Mouse (Mus musculus) T-cell, adult 2 months (primary cell): ENCODE results near the gene Casd1.
"Not testable (repeated sequence)": the region's sequence is repeated elsewhere in the genome, so short reads cannot be mapped to it uniquely, and the experiment has no call there.

ENCODE experiments used
- DNase-seq: peaks from one replicate; pipeline ENCODE4 v3.0.0; 2022; ENCODE audit warnings: low spot score

Gene Casd1

DNA sequence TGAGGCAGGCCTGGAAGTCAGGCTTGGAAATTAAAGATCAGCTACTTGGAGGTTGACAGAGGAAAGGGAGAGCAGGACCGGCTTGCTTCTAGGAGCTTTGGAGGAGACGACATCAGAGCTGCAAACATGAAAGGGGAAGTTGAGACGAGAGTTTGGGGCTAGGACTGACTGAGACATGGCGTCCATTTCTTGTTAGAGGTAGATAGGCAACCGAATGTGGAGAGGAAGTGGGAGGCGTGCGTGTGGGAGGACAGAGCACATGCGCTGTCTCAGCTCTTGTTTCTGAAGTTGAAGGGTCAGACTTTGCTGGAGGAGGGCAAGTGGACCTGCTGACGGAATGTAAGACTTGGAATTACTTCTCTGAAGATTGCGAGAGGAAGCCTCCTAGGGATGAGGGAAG, 17.3 kb downstream of the Casd1 start:
- DNase-seq: no peak

DNA sequence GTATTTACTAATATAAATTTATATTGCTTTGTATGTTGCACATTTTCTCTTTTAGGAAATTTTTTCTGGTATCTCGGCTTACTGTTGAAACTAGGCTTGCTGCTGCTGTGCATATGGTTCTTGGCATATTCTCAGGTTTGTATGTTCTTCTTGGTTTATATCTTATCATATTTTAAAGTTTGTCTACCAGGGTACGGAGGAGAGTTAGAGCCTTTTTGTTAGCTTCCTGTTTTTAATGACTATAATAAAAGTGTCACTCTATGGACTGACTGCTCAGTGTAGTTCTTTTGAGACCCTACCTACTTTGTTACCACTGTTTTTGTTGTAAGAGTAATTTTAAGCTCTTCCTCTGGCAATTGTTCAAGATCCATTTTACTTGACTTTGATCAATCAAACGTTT, 30.8 kb downstream of the Casd1 start:
- no peak for DNase-seq

DNA sequence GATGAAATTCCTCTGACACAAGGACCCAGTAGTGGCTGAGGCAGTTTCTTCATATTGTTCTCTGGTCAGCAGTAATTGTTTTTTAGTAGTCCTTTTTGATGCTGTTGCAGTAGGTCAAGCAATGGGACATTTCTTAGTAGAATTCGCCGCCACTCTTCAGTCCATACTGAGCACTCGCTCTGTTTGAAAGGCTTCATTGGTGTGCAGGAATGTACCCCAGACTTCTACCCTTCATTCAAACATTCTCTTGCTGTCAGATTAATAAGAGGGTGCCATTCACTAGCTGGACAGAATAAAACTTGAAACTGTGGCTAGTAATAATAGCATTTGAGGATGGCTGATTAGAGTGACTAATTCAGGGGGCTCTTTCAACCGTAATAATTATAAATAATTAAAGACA, 32.5 kb downstream of the Casd1 start:
- no peak for DNase-seq

DNA sequence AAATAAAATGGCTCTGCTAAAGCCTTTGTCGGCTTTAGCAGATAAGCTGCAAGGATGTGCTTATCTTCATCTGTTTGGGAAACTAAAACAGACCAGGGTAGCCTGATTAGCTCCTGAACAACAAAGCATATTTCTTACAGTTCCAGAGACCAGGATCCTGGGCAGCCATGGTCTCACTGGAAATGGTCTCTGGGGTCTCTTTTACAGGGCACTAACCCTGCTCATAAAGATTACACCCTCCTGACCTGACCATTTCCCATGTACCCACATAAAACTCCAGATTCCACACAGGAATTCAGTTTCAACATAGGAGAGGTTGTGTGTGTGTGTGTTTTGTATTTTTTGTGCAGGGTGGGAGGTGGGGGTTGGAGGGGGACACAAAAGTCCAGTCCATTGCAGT, 34.2 kb downstream of the Casd1 start:
- no peak for DNase-seq

- no peak for DNase-seq
These were observed 41.4 kb downstream of the Casd1 start for GRCm38 (mm10) chr6:4642068-4642467.

DNA sequence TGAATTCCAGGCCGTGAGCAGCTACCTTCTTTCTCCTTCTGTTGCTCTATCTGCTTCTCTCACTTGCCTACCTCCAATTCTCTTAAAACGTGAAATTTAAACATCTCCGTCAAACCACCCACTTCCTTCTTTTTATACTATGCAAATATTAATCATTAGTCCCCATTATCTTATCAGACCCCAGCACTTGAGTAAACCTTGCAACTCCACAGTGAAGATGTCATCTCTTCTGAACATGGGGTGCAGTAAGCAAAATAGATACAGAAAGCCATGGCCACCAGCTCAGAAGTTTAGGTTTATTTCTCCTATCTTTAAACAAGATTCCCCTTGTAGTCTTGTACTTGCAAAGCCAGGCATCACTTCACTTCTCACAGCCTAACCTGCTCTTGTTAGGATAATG, 46.7 kb downstream of the Casd1 start:
- DNase-seq: no peak

GRCm38 (mm10) chr6:4652596-4653134, 52.0 kb downstream of the Casd1 start:
- DNase-seq: no peak

GRCm38 (mm10) chr6:4653741-4654140, 53.1 kb downstream of the Casd1 start:
- DNase-seq: not testable (repeated sequence)

DNA sequence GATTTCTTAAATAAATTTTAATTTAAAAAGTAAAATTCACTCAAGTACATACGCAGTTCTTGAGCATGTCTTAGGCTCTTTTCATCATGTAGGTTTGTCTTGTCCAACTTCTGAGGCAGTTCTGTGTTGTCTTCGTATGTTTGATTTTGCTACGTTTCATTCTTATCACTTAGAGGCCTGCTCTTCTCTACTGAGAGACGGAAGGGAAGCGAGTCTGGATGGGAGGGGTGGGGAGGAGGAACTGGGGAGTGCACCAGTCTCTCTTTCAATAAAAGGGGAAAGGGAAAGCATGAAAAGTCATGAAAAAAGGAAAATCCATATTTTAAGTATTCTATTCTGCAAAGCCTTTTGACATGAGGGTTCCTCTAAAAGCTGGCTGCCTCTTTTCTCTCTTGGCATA, 54.8 kb downstream of the Casd1 start:
- no peak for DNase-seq

DNA sequence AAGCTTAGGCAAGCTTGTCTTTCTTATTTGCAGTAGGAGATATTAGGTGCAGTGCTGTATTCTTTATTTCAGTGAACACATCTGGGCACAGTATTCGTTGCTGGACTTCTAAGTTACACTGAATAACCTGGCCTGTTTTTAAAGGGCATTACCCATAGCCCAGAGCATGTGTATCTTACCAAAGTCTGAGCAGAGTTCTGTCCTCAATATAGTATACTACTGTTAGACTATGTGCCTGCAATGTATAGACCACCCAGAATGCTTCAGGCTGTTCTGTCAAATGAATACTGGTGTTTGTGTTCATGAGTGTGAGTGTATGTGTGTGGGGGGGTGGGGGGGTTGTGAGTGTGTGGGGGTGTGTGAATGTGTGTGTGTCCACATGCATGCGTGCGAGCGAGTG, 55.3 kb downstream of the Casd1 start:
- DNase-seq: no peak

- DNase-seq: no peak
These were observed 58.2 kb downstream of the Casd1 start for GRCm38 (mm10) chr6:4658861-4659260.

- DNase-seq: no peak
These were observed 62.9 kb downstream of the Casd1 start for GRCm38 (mm10) chr6:4663516-4663915.

- DNase-seq: no peak
These were observed 63.7 kb downstream of the Casd1 start for GRCm38 (mm10) chr6:4664313-4664712.

DNA sequence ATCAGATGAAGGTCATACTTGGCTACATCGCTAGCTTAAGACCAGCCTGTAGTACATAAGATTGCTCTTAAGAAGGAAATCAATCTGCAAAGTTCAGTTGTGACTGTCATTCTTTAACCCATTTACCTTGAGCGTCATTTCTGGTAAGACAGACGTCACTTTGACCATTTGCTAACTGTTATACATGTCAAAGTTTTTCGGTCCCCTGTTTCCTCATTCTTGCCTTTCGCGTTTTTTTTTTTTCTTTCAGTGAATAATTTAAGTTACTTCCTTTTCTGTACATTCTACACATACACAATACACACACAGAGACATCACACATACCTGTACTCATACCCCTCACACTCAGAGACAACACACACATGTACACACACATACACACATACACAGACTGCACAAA, 64.5 kb downstream of the Casd1 start:
- no peak for DNase-seq

GRCm38 (mm10) chr6:4677356-4677761, 76.7 kb downstream of the Casd1 start:
- DNase-seq: no peak

- no peak for DNase-seq
These were observed 79.3 kb downstream of the Casd1 start for GRCm38 (mm10) chr6:4679981-4680380.

DNA sequence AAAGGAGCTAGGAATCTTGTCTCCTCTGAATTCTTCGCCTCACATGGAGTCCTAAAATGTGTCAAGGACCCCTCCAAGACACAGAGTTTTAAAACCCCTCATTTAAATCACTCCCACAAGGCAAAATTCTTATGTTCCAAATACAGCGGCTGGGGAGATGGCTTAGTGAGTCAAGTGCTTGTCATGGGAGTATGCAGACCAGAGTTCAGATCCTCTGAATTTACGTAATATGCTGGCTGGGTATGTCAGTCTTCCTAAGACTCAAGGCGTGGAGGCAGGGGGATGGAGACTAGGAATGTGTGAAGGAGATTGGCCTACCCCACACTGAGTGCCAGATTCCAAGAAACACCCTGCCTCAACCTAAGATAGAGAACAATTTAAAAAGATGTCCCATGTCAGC, 79.9 kb downstream of the Casd1 start:
- no peak for DNase-seq

DNA sequence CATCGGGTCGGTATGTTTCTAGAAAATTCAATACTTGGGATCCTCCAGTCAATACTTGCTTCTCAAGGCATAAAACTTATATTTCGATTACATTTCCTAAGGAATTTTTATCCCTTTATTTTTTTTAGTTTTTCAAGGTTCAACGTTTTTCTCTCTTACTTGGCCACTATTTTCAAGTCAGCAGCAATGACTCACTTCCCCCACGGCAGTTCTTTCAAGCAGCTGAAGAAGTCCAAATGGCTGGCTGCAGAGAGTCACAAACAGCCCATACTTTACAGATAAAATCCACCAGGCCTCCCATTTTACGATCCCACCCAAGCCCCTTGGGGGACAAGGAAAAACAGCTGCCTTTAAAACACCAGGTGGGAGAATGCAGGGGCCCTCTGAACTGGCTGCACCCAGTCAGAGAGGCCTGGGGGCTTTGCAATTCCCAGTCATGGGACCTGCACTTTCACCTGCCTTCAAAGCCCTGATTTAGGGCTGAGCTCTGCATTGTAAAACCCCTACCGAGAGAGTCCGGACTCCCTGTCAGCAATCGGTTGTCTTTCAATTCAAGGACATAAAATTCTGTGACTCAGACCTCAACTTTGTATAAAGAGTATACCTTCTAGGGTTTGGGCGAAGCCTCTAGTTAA, 84.2 kb downstream of the Casd1 start:
- no peak for DNase-seq

DNA sequence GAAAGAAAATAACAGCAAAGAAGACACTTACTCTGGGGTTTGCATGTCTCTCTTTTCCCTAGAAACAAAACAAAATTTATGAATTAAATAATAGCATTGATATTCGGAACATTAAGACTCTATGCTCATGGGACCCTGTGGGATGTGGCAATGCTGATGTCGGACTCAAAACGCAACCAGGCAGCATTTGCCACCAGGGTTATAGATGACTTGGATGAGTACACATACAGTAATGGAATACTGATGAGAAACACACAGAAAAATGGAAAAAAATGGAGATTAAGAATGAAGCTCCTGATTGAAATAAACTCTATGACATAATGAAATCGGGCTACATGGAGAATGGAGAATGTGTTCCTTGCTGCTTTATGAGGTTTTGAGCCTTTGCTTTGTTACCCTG, 89.8 kb downstream of the Casd1 start:
- no peak for DNase-seq
